In genomic region chr7:127232622-127233367, GRCm38 (mm10) we compare ENCODE assay signal across 8 mouse cellular contexts. TPM values are rescaled to one million over a fixed set of nuclear protein-coding genes. Genes with fewer than 3 reads are reported as not detected.
DNase-seq lines count a peak whose midpoint lies in the region; ATAC-seq and TF ChIP-seq lines count a peak whose summit lies in the region.

Gene Zfp553, plus strand, starts transcription at chr7:127233061.
Gene Sept1, minus strand, starts transcription at chr7:127233130.

- H3K27me3 ChIP-seq in C2C12 (ENCODE audit: control insufficient read depth, insufficient read depth, insufficient read length), result no peaks in the 10 kb centered on the region
- no peaks in the 10 kb centered on the region for H3K27me3 ChIP-seq in heart, embryonic 10.5 days (ENCODE audit: insufficient read depth, poor library complexity, severe bottlenecking)
- H3K27me3 ChIP-seq in kidney, embryonic 14.5 days (ENCODE audit: control insufficient read depth, insufficient read depth, low read length), result no peaks in the 10 kb centered on the region
- no peaks in the 10 kb centered on the region for H3K27me3 ChIP-seq in liver, adult 2 months (ENCODE audit: control insufficient read depth, insufficient read depth, low read length)

- peak; percentile 90 for ATAC-seq in kidney, embryonic 14.5 days (ENCODE audit: low FRiP score, low TSS enrichment)

- peaks cover 25% of the 10 kb centered on the region for H3K4me1 ChIP-seq in bone marrow macrophage, adult 2 months (ENCODE audit: control insufficient read depth, insufficient read depth, low read length)
- peaks cover 2% of the 10 kb centered on the region; the same call in 1 of the 2 replicates for H3K4me1 ChIP-seq in embryonic fibroblast, embryonic 13.5 days (ENCODE audit: control insufficient read depth, insufficient read depth, low read length)
- peaks cover 31% of the 10 kb centered on the region for H3K4me1 ChIP-seq in heart, embryonic 10.5 days
- peaks cover 13% of the 10 kb centered on the region for H3K4me1 ChIP-seq in kidney, embryonic 14.5 days (ENCODE audit: control insufficient read depth, insufficient read depth, low read length)
- H3K4me1 ChIP-seq in liver, adult 2 months (ENCODE audit: control insufficient read depth, insufficient read depth, low read length), result peaks cover 9% of the 10 kb centered on the region; the same call in 1 of the 2 replicates

- peaks cover 43% of the 10 kb centered on the region for H3K79me3 ChIP-seq in C2C12 (ENCODE audit: low read depth)

- no peaks in the 10 kb centered on the region for H3K9me3 ChIP-seq in heart, embryonic 10.5 days
- H3K9me3 ChIP-seq in kidney, embryonic 14.5 days (ENCODE audit: control insufficient read depth, low read length), result no peaks in the 10 kb centered on the region

- peak; percentile 93 for DNase-seq in heart, embryonic 10.5 days (ENCODE audit: low spot score)
- peak; percentile 74 for DNase-seq in liver, adult 2 months (ENCODE audit: extremely low read depth, low read depth, low spot score)
- DNase-seq in monocyte, adult 2 months (ENCODE audit: low read depth in 1 of 2, low spot score in 2 of 2), result peak; percentile 33 to 62
- DNase-seq in spleen, postnatal 36 days (ENCODE audit: low spot score in 2 of 2), result peak; percentile 81 to 82

- TF ChIP-seq POLR2A in bone marrow macrophage, adult 2 months (IDR thresholded peaks at IDR 0.05; ENCODE audit: borderline replicate concordance, low read depth, low read length), result no peak
- TF ChIP-seq POLR2A in embryonic fibroblast, embryonic 13.5 days (IDR thresholded peaks at IDR 0.05; ENCODE audit: low read depth, low read length), result peak; percentile 80
- TF ChIP-seq POLR2A in liver, adult 2 months (IDR thresholded peaks at IDR 0.05; ENCODE audit: extremely low read depth, insufficient read depth, low read length), result peak; percentile 45; the same call in 1 of the 2 replicates

- H3K4me2 ChIP-seq in kidney, embryonic 14.5 days (replicated peaks; ENCODE audit: low read depth, low read length), result peak within 1 kb of the TSS; percentile 67

- peaks cover 37% of the 10 kb centered on the region for H3K36me3 ChIP-seq in C2C12 (ENCODE audit: control insufficient read depth, insufficient read depth)
- H3K36me3 ChIP-seq in heart, embryonic 10.5 days, result peaks cover 59% of the 10 kb centered on the region
- peaks cover 48% of the 10 kb centered on the region for H3K36me3 ChIP-seq in kidney, embryonic 14.5 days (ENCODE audit: control insufficient read depth, insufficient read depth, low read length)
- H3K36me3 ChIP-seq in liver, adult 2 months (ENCODE audit: control insufficient read depth, insufficient read depth, low read length), result peaks cover 6% of the 10 kb centered on the region; the same call in 1 of the 2 replicates

- peak within 1 kb of the TSS; percentile 74 for H3K9ac ChIP-seq in kidney, embryonic 14.5 days (ENCODE audit: low read depth, low read length)
- peak within 1 kb of the TSS; percentile 87 for H3K9ac ChIP-seq in liver, adult 2 months (ENCODE audit: low read depth, low read length)

- peak within 1 kb of the TSS; percentile 86 for H3K27ac ChIP-seq in bone marrow macrophage, adult 2 months (ENCODE audit: insufficient read depth, low read depth, low read length)
- H3K27ac ChIP-seq in embryonic fibroblast, embryonic 13.5 days (ENCODE audit: insufficient read depth, low read length), result peak within 1 kb of the TSS; percentile 88
- peak within 1 kb of the TSS; percentile 98 for H3K27ac ChIP-seq in heart, embryonic 10.5 days
- H3K27ac ChIP-seq in kidney, embryonic 14.5 days (ENCODE audit: low read depth, low read length), result peak within 1 kb of the TSS; percentile 99
- H3K27ac ChIP-seq in liver, adult 2 months (replicated peaks; ENCODE audit: insufficient read depth, low read depth, low read length), result peak within 1 kb of the TSS; percentile 92

- peaks cover 64% of the 10 kb centered on the region for H3K79me2 ChIP-seq in C2C12 (ENCODE audit: control insufficient read depth, insufficient read depth)
- peaks cover 4% of the 10 kb centered on the region; the same call in 1 of the 2 replicates for H3K79me2 ChIP-seq in liver, adult 2 months (ENCODE audit: control insufficient read depth, insufficient read depth, low read length)

- H3ac ChIP-seq in C2C12 (ENCODE audit: control insufficient read depth, insufficient read length, low read depth), result peak within 1 kb of the TSS; percentile 76

- 1% methylated on average over 64 of the region's 64 CpGs for WGBS in heart, embryonic 10.5 days
- under 1% methylated on average over 58 of the region's 64 CpGs for WGBS in kidney, embryonic 14.5 days
- under 1% methylated on average over 64 of the region's 64 CpGs for WGBS in liver, adult 2 months

- peak within 1 kb of the TSS; percentile 80 for H3K4me3 ChIP-seq in C2C12 (ENCODE audit: insufficient read depth, poor library complexity, severe bottlenecking)
- H3K4me3 ChIP-seq in bone marrow macrophage, adult 2 months (ENCODE audit: insufficient read depth, low read length), result peak within 1 kb of the TSS; percentile 87
- peak within 1 kb of the TSS; percentile 89 for H3K4me3 ChIP-seq in embryonic fibroblast, embryonic 13.5 days (ENCODE audit: insufficient read depth, low read length)
- peak within 1 kb of the TSS; percentile 94 for H3K4me3 ChIP-seq in heart, embryonic 10.5 days
- peak within 1 kb of the TSS; percentile 95 for H3K4me3 ChIP-seq in kidney, embryonic 14.5 days (ENCODE audit: low read length)
- peak within 1 kb of the TSS; percentile 88 for H3K4me3 ChIP-seq in liver, adult 2 months (ENCODE audit: insufficient read depth, low read depth, low read length)

- no peak for TF ChIP-seq CTCF in C2C12 (IDR thresholded peaks at IDR 0.05; ENCODE audit: control insufficient read depth, insufficient read depth, insufficient read length)
- no peak for TF ChIP-seq CTCF in bone marrow macrophage, adult 2 months (IDR thresholded peaks at IDR 0.05; ENCODE audit: low read depth, low read length)
- TF ChIP-seq CTCF in embryonic fibroblast, embryonic 13.5 days (IDR thresholded peaks at IDR 0.05; ENCODE audit: borderline replicate concordance, insufficient read depth, low read length), result no peak
- no peak for TF ChIP-seq CTCF in liver, adult 2 months (IDR thresholded peaks at IDR 0.05; ENCODE audit: low read depth, low read length)

TF ChIP-seq in C2C12, 6 proteins besides CTCF, POLR2A, EP300 and RAD21:
- TF ChIP-seq FOSL1 (IDR thresholded peaks at IDR 0.05; ENCODE audit: insufficient read depth, low read length, poor library complexity, severe bottlenecking) (no peak), MYOG (IDR thresholded peaks at IDR 0.05; ENCODE audit: control insufficient read depth, extremely low read depth, insufficient read length) (no peak), MAX (IDR thresholded peaks at IDR 0.05) (no peak), USF1 (IDR thresholded peaks at IDR 0.05; ENCODE audit: low read depth) (no peak)

RNA-seq across cellular contexts. Expression of gene Zfp553, which starts in this region (rescaled TPM):
- 16.1 TPM for polyA plus RNA-seq in C2C12 (2012; fragmentation: generic; extraction: Trizol)
- polyA plus RNA-seq in bone marrow macrophage, adult 2 months (2012; ENCODE audit: insufficient read depth, insufficient read length, missing spikeins), result 6.5 and 6.8 TPM in 2 replicates
- 11.0 and 12.4 TPM in 2 replicates for polyA plus RNA-seq in embryonic fibroblast, embryonic 13.5 days (2011; ENCODE audit: insufficient read length, low read depth, missing spikeins)
- polyA plus RNA-seq in heart, embryonic 10.5 days (2016; fragmentation: Nextera tagmentation; extraction: Ambion mirVana), result 30.5 and 42.9 TPM in 2 replicates
- 23.0 and 26.2 TPM in 2 replicates for polyA plus RNA-seq in kidney, embryonic 14.5 days (2014; fragmentation: Nextera tagmentation; extraction: Ambion mirVana)
- total RNA-seq in liver, adult 2 months (2014; rRNA removed), result 2.3 and 2.9 TPM in 2 replicates
- polyA plus RNA-seq in liver, adult 2 months (2012; rRNA removed), result 3.5 and 4.5 TPM in 2 replicates

RNA-seq across cellular contexts. Expression of gene Sept1, which starts in this region (rescaled TPM):
- polyA plus RNA-seq in C2C12 (2012; fragmentation: generic; extraction: Trizol), result 1.7 TPM
- polyA plus RNA-seq in bone marrow macrophage, adult 2 months (2012; ENCODE audit: insufficient read depth, insufficient read length, missing spikeins), result 2.9 and 5.8 TPM in 2 replicates
- 3.9 and 4.2 TPM in 2 replicates for polyA plus RNA-seq in embryonic fibroblast, embryonic 13.5 days (2011; ENCODE audit: insufficient read length, low read depth, missing spikeins)
- 21.2 and 25.4 TPM in 2 replicates for polyA plus RNA-seq in heart, embryonic 10.5 days (2016; fragmentation: Nextera tagmentation; extraction: Ambion mirVana)
- 18.5 and 21.6 TPM in 2 replicates for polyA plus RNA-seq in kidney, embryonic 14.5 days (2014; fragmentation: Nextera tagmentation; extraction: Ambion mirVana)
- total RNA-seq in liver, adult 2 months (2014; rRNA removed), result 1.4 and 1.5 TPM in 2 replicates
- 3.5 and 4.0 TPM in 2 replicates for polyA plus RNA-seq in liver, adult 2 months (2012; rRNA removed)

Comparison
In these comparisons a context has a peak if more than half of its experiments do, and no peak if none do; other contexts are left out.
1. Peak in every context shown above with its lines: DNase-seq, ATAC-seq, H3K4me3 ChIP-seq and H3K27ac ChIP-seq.